Mouse (Mus musculus) right cerebral cortex, postnatal 4 days (tissue): ENCODE measurements around the gene Abtb2.
"Not testable (repeated sequence)": the region's sequence is repeated elsewhere in the genome, so short reads cannot be mapped to it uniquely, and the experiment has no call there.

Experiments used
- DNase-seq: peaks from one replicate; pipeline ENCODE4 v3.0.0-alpha.2; 2022

Abtb2 gene

DNA sequence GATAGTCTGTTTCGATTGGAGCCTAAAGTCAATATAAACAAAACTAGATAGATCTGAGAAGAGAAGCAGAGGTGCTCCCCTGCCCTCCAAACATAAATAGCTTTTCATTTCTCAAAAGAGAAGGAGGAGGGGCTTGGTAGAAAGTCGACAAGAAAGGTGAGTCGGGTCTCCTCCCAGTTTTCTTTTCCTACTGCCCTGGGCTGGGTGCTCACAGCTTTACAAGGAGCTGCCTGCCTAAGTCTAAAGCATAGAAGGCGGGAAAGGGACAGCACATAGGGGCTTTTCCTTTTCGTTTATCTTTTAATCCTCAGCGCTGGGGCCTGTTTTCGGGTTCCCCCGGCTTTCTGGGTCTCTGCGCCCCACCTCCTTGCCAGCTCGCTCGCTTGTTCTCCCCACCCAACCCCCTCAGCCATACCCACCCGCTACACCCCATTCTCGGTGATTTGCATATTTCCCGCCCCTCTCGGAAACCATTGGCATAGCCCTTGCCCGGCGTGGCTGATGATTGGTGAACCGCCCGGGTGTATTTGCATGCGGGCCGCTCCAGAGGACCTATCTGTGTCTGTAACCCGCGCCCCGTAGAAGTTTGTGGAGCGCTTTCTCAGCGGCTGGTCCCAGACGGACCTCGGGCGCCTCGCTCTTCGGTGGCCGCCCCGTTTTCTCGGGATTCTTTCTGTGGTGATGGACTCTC is at the start of gene Abtb2:
TSS of gene Abtb2 (plus strand) at position 579 of the 691 bp plus-strand sequence.
- peak; percentile 80 for DNase-seq

DNA sequence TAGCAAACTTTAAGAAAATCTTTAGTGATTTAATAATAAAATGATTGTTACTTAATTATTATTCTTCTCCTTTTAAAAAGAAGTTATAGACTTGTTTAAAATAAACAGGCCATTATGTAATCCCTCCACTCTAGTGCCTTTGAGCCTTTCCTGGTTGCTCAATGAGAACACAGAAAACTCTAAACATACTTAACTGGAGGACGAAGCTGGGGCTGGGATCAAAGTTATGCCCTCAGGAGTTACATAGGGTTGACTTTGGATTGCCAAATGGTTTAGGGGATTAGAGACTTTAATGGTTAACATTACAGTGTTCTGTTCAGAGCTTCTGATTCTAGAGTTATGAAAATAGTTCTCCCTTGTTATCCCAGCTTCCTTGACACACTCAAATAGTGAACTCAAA is 49.6 kb upstream of the Abtb2 start:
- DNase-seq, result no peak

DNA sequence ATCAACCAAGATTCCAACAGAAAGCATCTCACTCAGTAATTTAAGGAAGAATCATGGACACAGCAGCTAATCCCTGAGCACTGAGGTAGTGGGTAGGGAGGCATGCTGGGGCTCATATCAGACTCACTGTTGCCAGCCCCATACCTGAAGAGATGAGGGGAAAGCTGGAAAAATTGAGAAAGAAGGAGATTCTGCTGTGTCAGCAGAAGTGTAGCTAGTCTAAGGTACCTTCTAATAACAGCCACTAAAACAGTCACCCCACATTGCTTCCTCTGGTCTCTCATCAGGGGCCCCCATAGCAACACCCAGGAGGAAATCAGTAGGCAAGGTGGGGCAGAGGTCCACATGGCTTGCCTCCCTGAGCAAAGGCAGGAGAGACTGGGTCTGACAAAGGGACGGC is 40.5 kb upstream of the Abtb2 start:
- DNase-seq, result no peak

DNA sequence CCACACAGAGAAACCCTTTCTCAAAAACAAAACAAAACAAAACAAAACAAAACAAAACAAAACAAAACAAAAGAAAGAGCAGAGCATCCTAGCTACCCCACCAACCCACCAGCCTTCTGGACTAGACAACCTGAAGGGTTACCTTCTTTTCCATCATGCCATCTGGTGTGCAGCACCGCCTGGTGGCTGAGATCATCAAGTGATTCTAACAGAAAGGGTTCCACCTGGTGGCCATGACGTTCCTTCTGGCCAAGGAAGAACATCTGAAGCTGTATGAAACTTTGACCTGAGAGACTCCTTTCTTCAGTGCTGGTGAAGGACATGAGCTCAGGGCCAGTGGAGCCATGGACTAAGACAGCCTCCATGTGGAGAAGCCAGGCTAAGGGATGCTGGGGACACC is 19.0 kb upstream of the Abtb2 start:
- DNase-seq, result peak; percentile 57

DNA sequence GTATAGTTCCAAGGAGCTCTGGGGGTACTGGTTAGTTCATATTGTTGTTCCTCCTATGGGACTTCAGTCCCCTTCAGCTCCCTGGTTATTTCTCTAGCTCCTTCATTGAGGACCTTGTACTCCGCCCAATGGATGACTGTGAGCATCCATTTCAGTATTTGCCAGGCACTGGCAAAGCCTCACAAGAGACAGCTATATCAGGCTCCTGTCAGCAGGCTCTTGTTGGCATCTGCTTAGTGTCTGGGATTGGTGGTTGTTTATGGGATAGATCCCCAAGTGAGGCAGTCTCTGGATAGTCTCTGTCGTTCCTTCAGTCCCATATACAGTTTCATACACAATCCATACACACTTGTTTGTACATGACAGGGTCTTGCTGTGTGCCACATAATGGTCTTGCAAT is 15.8 kb upstream of the Abtb2 start:
- not testable (repeated sequence) for DNase-seq

DNA sequence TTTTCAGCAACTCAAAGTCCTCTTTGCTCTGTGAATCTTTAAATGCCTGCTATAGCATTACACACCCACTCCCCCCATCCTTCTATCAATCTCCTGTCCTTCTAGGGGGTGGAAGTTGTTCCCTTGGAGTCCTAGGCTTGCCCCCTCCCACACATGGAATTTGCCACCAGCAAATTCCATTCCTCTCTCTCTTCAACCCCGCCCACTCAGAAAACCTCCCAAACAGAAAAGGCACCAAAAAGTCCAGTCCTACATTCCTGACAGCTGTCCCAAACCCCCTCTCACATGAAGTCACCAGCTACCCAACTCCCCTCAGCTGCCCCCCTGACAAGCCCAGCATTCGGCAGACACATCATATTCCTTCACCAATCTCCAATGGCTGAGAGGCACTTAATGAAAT is 12.1 kb upstream of the Abtb2 start:
- no peak for DNase-seq

DNA sequence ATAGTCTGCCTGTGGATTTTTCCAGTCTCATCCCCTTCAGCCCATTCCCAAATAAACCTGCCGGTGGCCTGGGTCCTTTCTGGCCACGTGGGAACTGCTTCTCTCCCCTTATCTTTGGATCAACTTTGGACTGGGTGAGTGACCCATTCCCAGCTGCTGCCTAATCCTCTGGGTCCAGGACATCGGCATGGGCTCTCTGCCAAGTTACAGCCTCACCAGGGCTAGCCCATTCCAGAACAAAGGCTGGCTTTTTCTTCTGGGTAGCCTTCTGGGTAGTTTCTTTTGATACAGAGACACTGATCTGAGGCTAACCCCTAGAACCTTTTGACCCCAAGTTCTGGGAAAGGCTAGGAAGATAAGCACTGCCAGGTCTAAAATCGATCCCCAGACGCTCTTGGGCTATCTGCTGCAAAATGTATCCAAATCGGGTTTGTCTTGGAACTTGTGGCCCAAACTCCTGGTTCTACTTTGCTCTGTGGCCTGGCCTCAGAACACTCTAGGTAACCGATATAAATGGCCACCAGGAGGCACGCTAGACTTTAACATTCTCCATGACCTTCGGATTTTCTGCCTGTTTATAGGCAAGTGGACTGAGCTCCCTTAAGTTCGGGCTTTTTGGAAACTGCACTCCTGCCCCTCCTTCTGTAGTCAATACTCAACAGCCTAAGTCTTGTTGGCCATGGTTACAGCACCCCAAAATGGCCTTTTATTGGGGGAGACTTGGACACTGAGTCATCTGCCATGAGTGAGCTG is 9.8 kb upstream of the Abtb2 start:
- peak; percentile 13 for DNase-seq

DNA sequence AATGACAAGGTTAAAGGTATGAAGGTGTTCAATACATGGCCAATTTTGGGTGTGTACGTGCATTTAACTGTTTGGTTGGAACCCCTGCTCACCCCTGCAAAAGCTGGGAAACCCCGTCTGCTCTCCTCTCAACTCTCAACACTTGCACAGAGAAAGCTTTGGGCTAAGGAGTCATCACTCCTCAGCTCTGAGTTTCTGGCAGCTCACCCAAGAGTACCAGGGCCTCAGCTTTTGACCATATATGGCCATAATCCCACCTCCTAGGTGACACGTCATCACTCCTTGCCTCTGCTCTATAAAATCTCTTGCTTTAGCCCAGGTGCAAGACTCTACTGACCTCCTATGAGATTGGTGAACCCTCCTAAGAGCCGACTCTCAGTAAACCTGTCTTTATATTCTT is 5.2 kb upstream of the Abtb2 start:
- DNase-seq, result no peak

DNA sequence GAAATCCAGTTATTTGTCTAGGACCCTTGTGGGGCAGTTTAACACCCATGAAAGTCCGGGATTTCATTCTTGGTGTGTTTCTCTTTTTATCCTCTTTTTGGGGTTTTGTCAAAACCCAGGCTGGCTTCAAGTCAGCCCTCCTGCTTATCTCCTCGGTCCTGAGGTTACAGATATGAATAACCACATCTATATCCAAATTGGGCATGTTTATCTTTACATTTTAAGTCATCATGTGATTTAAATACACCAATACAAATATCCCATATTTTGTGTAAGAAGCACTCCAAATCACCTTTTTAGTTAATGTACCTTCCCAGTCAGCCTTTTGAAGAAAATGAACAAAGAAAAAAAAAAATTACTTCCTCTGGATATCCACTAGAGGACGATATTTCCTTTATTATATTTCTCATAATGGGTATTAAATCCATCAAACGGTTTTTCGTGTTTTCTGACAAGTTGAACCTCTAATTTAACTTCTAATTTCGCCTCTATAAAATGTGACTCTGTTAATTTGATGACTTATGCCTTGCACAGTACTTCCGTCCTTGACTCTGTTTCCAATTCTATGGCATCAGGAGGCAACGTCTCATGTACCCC is 1.6 kb upstream of the Abtb2 start:
- no peak for DNase-seq

DNA sequence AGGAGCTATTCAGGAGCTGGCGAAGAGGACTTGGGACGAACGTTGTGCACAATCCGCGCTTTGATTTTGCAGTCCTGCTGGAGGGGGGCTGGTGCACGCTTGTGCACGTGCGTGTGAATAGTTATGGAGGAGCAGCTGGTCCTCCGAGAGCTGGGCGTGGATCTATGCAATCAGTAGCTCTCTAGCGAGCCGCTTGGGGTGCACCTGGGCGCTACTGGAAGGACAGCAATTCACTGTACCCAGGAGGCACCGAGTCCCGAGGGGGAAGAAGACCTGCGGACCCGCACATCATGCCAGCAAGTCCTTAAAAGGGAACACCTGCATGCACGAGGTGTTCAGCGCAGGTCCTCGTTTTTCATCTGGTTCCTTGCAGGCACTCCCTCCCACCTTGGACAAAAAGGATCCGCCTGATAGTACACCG is 929 bp upstream of the Abtb2 start:
- DNase-seq, result peak; percentile 37

DNA sequence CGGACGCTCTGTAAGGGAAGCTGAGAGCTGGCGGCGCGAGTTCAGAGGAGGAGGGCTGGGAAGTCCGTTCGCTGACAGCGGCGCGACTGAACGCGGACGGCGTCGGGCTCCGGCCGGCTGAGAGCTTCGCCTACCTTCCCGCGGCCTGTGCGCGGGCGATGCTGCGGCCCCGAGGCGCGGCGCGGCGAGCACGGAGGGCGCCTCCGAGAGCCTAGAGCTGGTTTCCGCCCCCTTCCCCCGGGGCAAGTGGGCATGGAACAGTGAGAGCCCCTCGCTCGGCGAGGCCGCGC is 258 bp downstream of the Abtb2 start:
- DNase-seq, result no peak

DNA sequence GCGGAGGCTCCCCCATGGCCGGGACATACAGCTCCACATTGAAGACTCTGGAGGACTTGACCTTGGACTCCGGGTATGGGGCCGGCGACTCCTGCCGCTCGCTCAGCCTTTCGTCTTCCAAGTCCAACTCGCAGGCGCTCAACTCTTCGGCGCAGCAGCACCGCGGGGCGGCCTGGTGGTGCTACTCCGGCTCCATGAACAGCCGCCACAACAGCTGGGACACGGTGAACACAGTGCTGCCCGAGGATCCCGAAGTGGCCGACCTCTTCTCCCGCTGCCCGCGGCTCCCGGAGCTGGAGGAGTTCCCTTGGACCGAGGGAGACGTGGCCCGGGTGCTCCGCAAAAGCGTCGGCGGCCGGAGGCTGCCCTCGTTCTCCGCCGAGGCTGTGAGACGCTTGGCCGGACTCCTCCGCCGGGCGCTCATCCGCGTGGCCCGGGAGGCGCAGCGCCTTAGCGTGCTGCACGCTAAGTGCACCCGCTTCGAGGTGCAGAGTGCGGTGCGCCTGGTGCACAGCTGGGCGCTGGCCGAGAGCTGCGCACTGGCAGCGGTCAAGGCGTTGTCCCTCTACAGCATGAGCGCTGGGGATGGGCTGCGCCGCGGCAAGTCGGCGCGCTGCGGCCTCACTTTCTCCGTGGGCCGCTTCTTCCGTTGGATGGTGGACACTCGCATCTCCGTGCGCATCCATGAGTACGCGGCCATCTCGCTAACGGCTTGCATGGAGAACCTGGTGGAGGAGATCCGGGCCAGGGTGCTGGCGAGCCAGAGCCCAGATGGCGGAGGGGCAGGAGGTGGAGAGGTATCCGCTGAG is 807 bp downstream of the Abtb2 start:
- peak; percentile 51 for DNase-seq

DNA sequence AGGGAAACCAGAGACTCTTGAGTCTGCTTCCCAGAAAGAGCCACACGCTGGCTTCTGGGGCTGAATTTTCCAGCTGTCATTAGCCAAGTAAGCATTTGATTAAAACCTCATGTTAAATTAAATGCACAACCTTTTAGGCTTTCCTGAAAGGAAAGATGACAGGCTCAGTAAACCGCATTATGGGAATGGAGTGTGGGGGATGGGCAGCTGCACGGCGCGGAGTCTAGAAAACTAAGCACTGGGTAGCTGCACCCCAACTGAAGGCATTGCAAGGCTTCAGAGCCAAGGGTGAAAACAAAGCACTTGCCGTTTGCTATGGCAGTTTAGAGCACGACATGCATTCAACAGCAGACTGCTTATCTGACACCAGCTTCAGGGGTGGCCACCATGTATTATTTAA is 2.1 kb downstream of the Abtb2 start:
- peak; percentile 47 for DNase-seq

DNA sequence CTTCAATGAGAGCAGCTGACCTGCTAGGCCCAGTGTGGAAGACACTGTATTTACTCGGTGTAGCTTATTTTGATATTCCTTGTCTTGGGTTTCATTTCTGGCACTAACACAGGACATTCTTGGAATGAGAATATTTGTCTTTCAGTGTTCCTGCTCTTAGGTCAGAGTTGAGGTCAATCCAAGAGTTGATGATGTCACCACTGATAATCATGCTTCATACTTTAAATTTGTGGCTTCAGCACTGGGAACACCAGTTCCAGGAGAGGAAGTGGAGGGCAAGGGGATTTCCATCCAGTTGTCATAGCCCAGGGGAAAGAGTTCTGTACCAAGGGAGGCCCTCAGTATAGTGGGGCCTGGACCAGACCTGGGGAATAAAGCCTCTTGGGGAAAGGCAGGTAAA is 3.6 kb downstream of the Abtb2 start:
- no peak for DNase-seq

DNA sequence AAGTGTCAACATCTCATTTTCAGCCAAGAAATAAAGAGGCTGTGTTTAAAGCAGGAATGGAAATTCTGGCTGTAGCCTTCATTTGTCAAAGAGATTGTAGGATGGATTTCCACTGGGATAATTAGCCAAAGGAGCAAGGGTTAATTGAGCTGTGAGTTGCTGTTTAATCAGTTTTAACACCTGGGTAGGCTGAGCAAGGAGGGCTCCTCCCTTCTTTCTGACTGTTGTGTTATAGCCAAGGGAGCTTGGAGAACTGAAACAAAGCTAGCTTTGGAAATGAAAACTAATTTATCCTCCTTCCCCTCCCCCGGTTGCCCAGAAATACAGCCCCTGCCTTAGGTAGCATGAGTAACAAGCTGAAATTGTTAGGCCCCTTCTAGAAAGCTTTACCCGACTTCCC is 6.2 kb downstream of the Abtb2 start:
- no peak for DNase-seq

DNA sequence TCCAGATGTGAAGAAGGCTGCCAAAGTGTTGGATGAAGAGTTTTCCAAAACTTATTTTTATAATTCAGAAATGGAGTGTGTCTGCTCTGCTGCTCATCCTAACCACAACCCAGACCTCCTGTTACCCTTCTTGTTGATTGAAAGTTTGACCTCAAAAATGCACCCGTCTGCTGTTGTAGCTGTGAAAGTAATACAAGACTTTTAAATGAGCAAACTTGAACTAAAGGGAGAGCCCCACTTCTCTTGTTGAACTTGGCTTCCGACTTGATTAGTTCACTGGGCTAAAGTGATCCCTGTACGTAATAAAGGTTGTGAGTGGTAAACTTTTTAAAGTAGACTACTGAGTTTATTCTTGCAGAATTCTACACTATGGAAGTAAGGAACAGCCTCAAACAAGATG is 10.3 kb downstream of the Abtb2 start:
- no peak for DNase-seq

DNA sequence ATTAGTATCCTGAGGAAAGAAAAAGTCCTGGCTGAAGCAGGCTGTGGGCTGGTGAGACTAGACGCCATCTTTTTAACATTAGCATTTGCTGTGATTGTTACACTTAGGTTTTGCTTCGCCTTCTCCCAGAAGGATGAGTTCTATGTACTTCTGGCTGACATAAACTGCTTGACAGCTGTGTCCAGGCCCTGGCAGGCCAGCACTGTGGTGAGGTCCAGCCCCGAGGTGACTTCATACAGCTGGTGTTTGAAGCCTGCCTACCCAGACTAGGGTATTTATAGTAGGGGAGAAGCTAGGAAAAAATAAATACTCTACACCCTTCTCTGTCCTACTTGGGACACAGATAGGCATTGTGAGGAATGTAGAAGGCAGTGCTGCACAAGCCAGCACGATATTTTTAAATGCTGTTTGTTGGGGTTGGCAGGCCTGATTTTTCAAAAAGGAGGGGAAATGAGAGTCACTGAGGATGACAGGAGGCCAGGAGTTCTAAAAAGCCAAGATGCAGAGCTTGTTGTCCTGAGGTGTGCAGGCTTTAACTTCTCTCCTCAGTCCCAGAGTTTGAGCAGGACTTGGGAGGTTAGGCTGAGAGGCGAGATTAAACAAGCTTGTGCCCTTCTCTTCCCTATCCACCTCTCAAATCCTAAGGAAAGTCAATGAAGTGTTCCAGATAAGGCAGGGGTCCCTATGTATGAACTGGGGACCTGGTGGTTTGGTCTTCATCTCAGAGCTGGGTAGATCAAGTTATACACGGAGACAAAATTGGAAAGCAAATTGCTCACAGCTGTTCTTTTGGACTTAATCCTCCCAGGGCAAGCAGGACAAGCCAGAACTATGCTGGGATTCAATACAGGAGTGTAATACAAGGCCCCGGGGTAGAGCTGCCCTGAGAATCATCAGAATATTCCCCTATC is 11.9 kb downstream of the Abtb2 start:
- no peak for DNase-seq

DNA sequence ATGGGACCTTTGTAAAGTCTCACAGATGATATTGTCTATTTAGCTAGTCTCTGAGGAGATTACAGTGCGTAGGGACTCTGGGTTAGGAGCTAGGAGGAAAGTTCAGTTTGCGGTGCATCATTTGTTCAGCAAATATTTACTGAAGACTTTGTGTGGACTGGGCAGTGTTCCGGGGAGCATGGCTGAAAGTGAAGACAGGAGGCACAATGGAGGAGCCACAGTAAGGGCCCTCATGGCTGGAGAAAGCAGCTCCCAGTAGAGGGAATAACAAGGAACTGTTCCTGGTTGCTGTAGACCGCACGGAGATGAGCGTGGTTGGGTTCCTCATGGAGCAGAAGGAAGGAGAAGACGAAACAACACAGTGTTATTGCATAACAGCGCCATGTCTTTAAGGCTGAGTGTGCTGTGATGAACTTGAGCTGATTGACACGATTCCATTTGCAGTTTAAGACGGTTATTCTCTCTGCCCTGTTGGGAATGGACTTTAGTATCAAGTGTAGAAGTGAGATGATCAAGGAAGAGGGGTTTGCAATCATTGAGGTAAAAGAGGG is 12.6 kb downstream of the Abtb2 start:
- DNase-seq, result no peak

DNA sequence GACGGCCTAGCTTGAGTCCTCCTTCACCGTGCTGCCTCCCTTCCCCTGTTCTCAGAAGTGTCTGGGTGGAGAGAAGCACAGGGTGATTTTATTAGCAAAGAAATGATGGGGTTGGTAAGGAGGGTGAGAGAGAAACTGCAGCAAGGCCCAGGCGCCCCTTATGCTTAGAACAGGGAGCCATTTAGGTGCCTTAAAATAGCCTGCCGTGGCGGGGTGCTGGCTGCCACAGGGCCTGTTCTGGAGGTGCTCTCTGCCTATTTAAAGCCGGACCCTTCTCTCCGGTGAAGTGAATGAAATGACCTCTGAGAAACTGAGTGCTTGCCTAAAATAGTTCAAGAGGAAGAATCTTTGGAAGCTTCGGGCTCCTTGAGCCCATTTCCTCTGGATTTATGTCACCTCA is 14.6 kb downstream of the Abtb2 start:
- DNase-seq, result no peak

DNA sequence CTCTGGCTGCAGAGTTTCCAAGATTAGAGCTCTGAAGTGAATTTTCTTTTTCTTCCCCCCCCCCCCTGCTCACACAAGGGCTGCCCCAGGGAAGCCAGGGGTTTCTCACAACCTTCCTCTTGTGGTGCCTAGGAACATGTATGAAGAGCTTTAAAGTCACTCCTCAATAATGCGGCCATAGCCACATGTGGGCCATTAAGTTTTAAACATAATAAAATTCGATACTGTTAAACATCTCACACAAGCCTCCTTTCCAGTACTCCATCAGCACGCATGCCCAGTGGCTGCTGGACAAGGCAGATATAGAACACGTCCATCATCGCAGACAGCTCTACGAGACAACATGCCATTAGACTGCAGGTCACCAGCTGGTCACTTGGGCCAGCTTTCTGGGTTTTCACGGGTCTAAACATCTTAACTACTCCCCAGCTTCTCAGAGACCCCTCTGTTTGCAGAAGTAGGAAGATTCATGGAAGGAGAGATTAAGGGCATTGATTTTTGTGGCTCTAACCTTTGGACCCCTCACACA is 15.3 kb downstream of the Abtb2 start:
- DNase-seq, result no peak

DNA sequence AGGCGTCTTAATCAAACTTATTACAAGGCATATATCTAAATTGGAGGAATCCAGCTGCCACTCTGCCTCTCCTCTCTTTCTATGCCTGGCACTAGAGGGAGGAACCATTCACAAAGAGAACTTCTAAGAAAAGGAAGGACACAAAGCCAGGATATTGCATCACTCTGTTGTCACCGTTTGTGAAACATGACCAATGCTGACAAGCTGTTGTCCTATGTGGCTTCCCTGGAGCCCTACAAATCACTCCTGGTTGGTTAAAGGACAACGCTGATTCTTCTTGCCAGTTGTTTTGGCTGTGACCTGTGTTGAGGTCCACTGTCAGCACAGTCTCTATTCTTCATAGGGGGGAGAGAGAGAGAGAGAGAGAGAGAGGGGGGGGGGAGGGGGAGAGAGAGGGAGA is 17.2 kb downstream of the Abtb2 start:
- no peak for DNase-seq

DNA sequence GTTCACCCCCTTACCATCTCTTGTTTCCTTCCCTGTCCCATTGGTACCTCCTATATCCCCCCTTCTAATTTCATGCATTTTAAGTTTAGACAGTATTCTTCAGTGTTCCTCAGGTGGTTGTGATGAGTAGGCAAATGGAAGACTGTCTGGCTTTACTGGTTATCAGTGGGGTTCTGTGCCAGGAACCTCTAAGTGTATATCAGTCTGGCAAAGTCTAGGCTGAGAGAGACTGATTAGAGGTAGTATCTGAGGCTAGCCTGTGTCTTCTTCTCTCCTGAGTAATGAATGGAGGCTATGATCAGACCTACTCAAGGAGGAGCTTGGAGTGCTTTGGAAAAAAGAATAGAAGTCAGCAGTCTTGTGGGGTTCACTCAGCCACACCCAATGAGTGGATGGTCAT is 18.0 kb downstream of the Abtb2 start:
- no peak for DNase-seq
